Mouse (Mus musculus) lung, embryonic 16.5 days (tissue): ENCODE data around the gene Vmn1r89. TPM values are rescaled to one million over a fixed set of nuclear protein-coding genes. Genes with fewer than 3 reads are reported as not detected.

Experiments
- ATAC-seq: fragments of 200-750 bp; cut with Nextera tagmentation; 2 replicates; pipeline ENCODE4 v1.8.0; 2017; ENCODE audit warnings: low read depth, mild to moderate bottlenecking, moderate library complexity
- H3K27ac ChIP-seq: fragments of 300-500 bp; sonication (generic); 2 replicates; pipeline ENCODE4 v1.5.1; 2014; ENCODE audit warnings: mild to moderate bottlenecking, control low read depth, low read length
- H3K27me3 ChIP-seq: fragments of 300-500 bp; sonication (generic); 2 replicates; pipeline ENCODE4 v1.6.1; 2014; ENCODE audit warnings: low read depth, low read length, mixed read lengths; ENCODE audit not compliant: control insufficient read depth, insufficient read depth
- H3K36me3 ChIP-seq: fragments of 300-500 bp; sonication (generic); 2 replicates; pipeline ENCODE4 v1.6.1; 2014; ENCODE audit warnings: low read length; ENCODE audit not compliant: control insufficient read depth, insufficient read depth
- H3K4me1 ChIP-seq: fragments of 300-500 bp; sonication (generic); replicated peaks from 2 replicates; pipeline ENCODE4 v1.6.1; 2014; ENCODE audit warnings: low read length, mixed read lengths; ENCODE audit not compliant: control insufficient read depth, insufficient read depth
- H3K4me2 ChIP-seq: fragments of 300-500 bp; sonication (generic); 2 replicates; pipeline ENCODE4 v1.6.1; 2014; ENCODE audit warnings: low read depth, low read length, control low read depth
- H3K4me3 ChIP-seq: fragments of 300-500 bp; sonication (generic); 2 replicates; pipeline ENCODE4 v1.5.1; 2014; ENCODE audit warnings: mild to moderate bottlenecking, low read length, control low read depth
- H3K9ac ChIP-seq: fragments of 300-500 bp; sonication (generic); 2 replicates; pipeline ENCODE4 v1.6.1; 2014; ENCODE audit warnings: low read length, control low read depth
- H3K9me3 ChIP-seq: fragments of 300-500 bp; sonication (generic); 2 replicates; pipeline ENCODE4 v1.6.1; 2016; ENCODE audit warnings: low read length; ENCODE audit not compliant: control insufficient read depth
- WGBS: fragments of 180-500 bp; shearing (Covaris S2); extraction: QIAGEN DNeasy Blood & Tissue Kit; methylation state at CpG from one replicate; pipeline ENCODE4 v1.1.7; 2014; 5-methylcytosine and 5-hydroxymethylcytosine counted together
- polyA plus RNA-seq: library from polyadenylated mRNA; unstranded; fragments of >200 nt; fragmentation: Nextera tagmentation; extraction: Ambion mirVana; gene quantifications from 2 replicates; pipeline ENCODE4 v1.2.1, GENCODE M21; 2015

Vmn1r89 gene
- polyA plus RNA-seq: not detected in 2 replicates

DNA sequence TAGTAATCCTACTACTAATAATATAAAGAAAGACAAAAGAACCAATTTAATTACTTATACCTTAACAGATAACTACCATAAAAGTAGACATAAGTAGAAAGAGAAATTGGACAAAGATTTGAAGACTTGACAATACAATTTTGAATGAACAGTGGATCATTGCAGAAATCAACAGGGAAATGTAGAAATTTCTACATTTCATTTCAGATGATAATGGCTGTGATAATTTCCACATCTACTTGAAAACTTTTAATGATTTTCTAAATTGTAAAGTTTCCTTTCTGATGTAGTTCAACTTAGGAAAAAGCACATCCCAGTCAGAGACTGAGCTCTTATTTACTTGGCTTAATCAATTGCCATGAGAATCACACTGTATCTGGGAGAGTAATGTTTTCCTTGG, at the start of gene Vmn1r89:
Vmn1r89 (plus strand) TSS at position 301 of the 400 bp plus-strand sequence.
- Histone ChIP-seq H3K9me3 (no peaks in the 10 kb centered on the region), H3K36me3 (no peaks in the 10 kb centered on the region), H3K4me3 (no peak within 1 kb of the TSS), H3K9ac (no peak within 1 kb of the TSS), H3K4me1 (no peaks in the 10 kb centered on the region), H3K27ac (no peak within 1 kb of the TSS), H3K4me2 (no peak within 1 kb of the TSS), H3K27me3 (no peaks in the 10 kb centered on the region)
- no peak for ATAC-seq

DNA sequence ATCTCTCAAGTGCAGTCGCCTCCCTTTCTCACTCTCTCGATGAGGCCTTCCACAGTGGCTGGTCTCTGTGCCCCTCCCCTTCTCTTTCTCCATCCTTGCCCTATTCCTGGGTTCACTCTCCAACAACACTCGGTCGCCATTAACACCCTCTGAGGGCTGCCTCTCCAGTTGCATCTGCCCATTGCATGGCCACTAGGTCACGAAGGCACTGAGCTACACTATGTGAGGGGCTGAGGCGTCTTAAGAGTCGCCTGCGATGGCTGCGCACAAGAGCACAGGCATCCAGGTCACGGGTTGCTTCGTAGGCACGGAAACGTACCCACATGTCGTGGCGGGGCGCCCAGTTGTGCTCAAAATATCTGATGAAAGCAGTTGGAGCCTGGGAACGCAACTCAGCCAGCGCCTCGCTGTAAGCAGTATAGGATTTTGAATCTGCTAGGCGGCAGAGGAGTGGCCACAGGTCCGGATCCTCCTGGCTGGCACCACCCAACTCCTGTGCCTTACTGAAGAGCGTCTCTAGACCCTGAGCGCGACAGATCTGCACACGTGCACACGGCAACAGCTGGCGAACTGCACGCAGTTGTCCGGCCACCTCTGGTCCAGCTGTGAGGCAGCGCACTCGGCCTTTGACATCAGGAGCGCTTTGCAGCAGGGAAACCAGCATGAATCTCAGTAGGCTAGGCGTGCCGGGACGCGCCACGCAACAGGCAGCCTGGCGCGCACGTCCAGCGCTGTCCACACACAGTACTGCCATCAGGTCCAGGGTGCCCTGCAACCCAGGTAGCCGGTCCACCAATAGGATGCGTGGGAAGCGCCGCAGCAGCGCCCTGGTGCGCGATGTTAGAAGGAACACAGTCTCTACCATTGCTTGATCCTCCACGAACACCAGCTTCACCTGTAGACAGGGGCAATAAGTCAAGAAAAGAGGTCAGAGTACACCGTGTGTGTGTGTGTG, 48.2 kb downstream of the Vmn1r89 start:
- no peak overlapping the region for H3K9ac ChIP-seq
- no peak overlapping the region for H3K4me2 ChIP-seq
- no peaks in the 10 kb centered on the region for H3K36me3 ChIP-seq
- no peak overlapping the region for H3K27ac ChIP-seq
- no peaks in the 10 kb centered on the region for H3K9me3 ChIP-seq
- 35% methylated on average over 50 of the region's 50 CpGs for WGBS
- H3K4me1 ChIP-seq: no peaks in the 10 kb centered on the region
- no peaks in the 10 kb centered on the region for H3K27me3 ChIP-seq
- no peak overlapping the region for H3K4me3 ChIP-seq
- ATAC-seq: no peak

DNA sequence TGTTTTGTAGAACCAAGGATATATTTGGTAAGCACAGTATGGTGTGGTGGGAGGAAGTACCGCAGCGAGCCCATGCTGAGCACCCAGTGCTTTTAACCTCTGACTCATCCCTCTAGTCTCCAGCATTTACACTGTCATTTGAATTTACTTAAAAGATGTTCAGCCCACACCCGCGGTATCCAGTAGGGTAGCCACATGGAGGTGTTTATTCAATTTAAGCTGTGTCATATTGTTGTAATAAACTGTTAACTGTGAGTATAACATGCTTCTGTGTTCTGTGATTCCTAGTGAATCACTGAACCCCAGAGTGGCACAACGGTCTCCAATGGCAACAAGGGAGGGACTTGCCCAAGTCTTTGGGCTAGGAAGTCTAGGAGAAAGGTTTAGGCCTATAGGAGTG, 51.0 kb downstream of the Vmn1r89 start:
- Histone ChIP-seq H3K27me3 (no peaks in the 10 kb centered on the region), H3K9me3 (no peaks in the 10 kb centered on the region), H3K27ac (no peak overlapping the region), H3K36me3 (no peaks in the 10 kb centered on the region), H3K4me2 (no peak overlapping the region), H3K4me3 (no peak overlapping the region), H3K4me1 (no peaks in the 10 kb centered on the region), H3K9ac (no peak overlapping the region)
- ATAC-seq: no peak
- WGBS: 78% methylated on average over 5 of the region's 5 CpGs

DNA sequence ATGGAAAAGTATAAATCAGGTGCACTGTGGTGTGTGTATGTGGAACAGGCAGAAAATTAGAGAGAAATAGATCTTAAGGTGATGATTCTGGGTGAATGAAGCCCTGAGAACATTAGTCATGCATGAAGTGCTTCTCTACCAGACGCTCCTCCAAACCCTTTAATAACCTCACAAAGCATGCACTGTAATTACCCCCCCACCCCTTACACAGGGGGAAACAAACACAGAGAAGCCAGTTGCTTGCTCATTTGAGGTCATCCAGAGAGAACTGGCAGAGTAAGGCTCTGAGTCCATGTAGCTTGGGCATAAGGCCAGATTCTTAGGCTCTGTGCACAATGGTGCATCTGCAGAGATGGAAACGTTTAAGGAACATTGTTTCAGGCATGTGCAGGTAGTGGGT, 51.6 kb downstream of the Vmn1r89 start:
- 65% methylated on average over 2 of the region's 2 CpGs for WGBS
- no peak for ATAC-seq
- H3K36me3 ChIP-seq: no peaks in the 10 kb centered on the region

DNA sequence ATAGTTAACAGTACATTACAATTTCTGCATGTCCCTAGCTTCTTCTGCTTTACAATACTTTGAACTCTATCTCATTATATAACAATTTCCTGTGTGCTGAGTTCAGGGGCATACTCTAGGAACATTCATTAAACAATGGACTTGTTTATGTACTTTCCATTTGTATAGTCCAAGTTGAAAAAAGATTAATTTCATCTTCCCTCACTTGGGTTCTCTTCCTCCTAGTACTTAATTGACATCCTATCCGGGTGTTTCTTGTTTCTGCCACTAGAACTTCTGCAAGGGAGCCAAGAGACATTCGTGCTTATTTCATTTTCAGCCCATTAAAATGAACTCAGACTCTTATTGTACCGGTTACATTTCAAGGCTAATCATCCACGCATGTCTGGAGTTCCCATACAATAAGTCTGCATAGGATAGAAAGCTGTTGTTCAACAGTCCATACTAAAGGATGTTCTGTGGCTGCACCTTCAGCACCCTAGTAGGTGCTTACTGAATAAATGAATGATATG, 56.0 kb downstream of the Vmn1r89 start:
- WGBS: 72% methylated on average over 4 of the region's 4 CpGs
- H3K4me3 ChIP-seq: no peak overlapping the region
- no peak overlapping the region for H3K27ac ChIP-seq
- H3K4me2 ChIP-seq: no peak overlapping the region
- H3K9me3 ChIP-seq: no peaks in the 10 kb centered on the region
- peaks cover 3% of the 10 kb centered on the region; the same call in 1 of the 2 replicates for H3K36me3 ChIP-seq
- H3K4me1 ChIP-seq: no peaks in the 10 kb centered on the region
- peak; percentile 62 for ATAC-seq
- H3K9ac ChIP-seq: no peak overlapping the region
- no peaks in the 10 kb centered on the region for H3K27me3 ChIP-seq

More for the DNA sequence above, 51.6 kb downstream of the Vmn1r89 start:
- no peak overlapping the region for H3K9ac ChIP-seq
- H3K4me1 ChIP-seq: no peaks in the 10 kb centered on the region
- H3K4me3 ChIP-seq: no peak overlapping the region
- no peak overlapping the region for H3K27ac ChIP-seq
- no peak overlapping the region for H3K4me2 ChIP-seq
- H3K9me3 ChIP-seq: no peaks in the 10 kb centered on the region
- H3K27me3 ChIP-seq: no peaks in the 10 kb centered on the region

DNA sequence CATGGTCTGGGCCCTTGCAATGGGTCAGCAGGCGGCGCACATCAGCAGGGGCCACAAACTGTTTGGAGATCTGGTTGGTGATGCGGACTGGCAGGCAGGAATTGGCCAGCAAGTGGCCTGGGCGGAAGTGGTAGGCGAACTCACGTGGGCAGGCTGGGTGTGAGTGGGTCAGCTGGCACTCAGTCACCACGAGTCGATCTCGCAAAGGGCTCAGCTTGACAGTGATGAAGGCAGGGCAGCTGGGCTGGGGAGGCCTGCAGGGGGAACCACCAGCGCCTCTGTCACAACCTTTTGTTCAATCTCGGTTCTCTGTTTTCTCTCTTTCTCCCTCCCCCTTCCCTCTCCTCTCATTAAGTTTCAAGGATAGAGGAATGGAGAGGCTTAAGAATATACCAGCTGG, 56.6 kb downstream of the Vmn1r89 start:
- H3K9me3 ChIP-seq: no peaks in the 10 kb centered on the region
- H3K27ac ChIP-seq: no peak overlapping the region
- 77% methylated on average over 11 of the region's 11 CpGs for WGBS
- no peaks in the 10 kb centered on the region for H3K27me3 ChIP-seq
- no peak overlapping the region for H3K9ac ChIP-seq
- peaks cover 7% of the 10 kb centered on the region; the same call in 1 of the 2 replicates for H3K36me3 ChIP-seq
- H3K4me2 ChIP-seq: no peak overlapping the region
- no peaks in the 10 kb centered on the region for H3K4me1 ChIP-seq
- no peak overlapping the region for H3K4me3 ChIP-seq
- no peak; the same call in 1 of the 2 replicates for ATAC-seq

Other genes with a start within 250 kb of the Vmn1r89 start
- gene Zfp324, start 247.2 kb upstream of the Vmn1r89 start, polyA plus RNA-seq: 9.7 and 10.6 TPM in 2 replicates
- gene Zfp446, start 235.2 kb upstream of the Vmn1r89 start, polyA plus RNA-seq: 10.4 and 12.0 TPM in 2 replicates
- 0.57 TPM in 1 of 2 replicates, not detected in the other for gene Slc27a5, start 214.8 kb upstream of the Vmn1r89 start, polyA plus RNA-seq
- 190 and 195 TPM in 2 replicates for gene Trim28, start 213.9 kb upstream of the Vmn1r89 start, polyA plus RNA-seq
- 28.1 and 28.2 TPM in 2 replicates for gene Zbtb45, start 203.0 kb upstream of the Vmn1r89 start, polyA plus RNA-seq
- 157 and 173 TPM in 2 replicates for gene Chmp2a, start 178.2 kb upstream of the Vmn1r89 start, polyA plus RNA-seq
- 25.8 and 31.6 TPM in 2 replicates for gene Ube2m, start 174.7 kb upstream of the Vmn1r89 start, polyA plus RNA-seq
- gene Mzf1, start 158.3 kb upstream of the Vmn1r89 start, polyA plus RNA-seq: 4.2 and 5.1 TPM in 2 replicates
- not detected in 2 replicates for gene Vmn1r85, start 117.8 kb upstream of the Vmn1r89 start, polyA plus RNA-seq
- gene Vmn1r86, start 93.1 kb upstream of the Vmn1r89 start, polyA plus RNA-seq: not detected in 2 replicates
- gene Vmn1r87, start 72.9 kb upstream of the Vmn1r89 start, polyA plus RNA-seq: not detected in 2 replicates
- not detected in 2 replicates for gene Vmn1r88, start 53.5 kb upstream of the Vmn1r89 start, polyA plus RNA-seq
- gene Lig1, start 64.3 kb downstream of the Vmn1r89 start, polyA plus RNA-seq: 101 and 105 TPM in 2 replicates
- 8.9 and 9.7 TPM in 2 replicates for gene Zswim9, start 65.7 kb downstream of the Vmn1r89 start, polyA plus RNA-seq
- 1.3 and 1.5 TPM in 2 replicates for gene Pla2g4c, start 111.6 kb downstream of the Vmn1r89 start, polyA plus RNA-seq
- not detected in 2 replicates for gene Cabp5, start 185.1 kb downstream of the Vmn1r89 start, polyA plus RNA-seq
- gene Bsph1, start 237.8 kb downstream of the Vmn1r89 start, polyA plus RNA-seq: not detected in 2 replicates